Mouse (Mus musculus) bone marrow, adult 2 months (tissue): ENCODE results near the gene 4930402F06Rik.

Experiments
- CTCF ChIP-seq: fragments of 200-500 bp; IDR thresholded peaks from 2 replicates; pipeline ENCODE4 v1.5.1; 2011; ENCODE audit warnings: low read length, control low read depth; ENCODE audit not compliant: control insufficient read depth, insufficient read depth
- POLR2A ChIP-seq: fragments of 200-500 bp; IDR thresholded peaks from 2 replicates; pipeline ENCODE4 v1.6.1; 2011; ENCODE audit warnings: low read depth, mild to moderate bottlenecking, control low read depth, low read length, borderline replicate concordance; ENCODE audit not compliant: control insufficient read depth

- TF ChIP-seq CTCF (no peak), POLR2A (no peak)
Observed at GRCm38 (mm10) chr2:35443981-35444763, 47.2 kb upstream of the 4930402F06Rik start.
